Mouse (Mus musculus) liver, adult (tissue): Measurements from ENCODE around the gene Ints7.

ENCODE experiments used
- GATA4 ChIP-seq: IDR thresholded peaks from 2 replicates; pipeline ENCODE4 v1.6.1; 2014; ENCODE audit warnings: mild to moderate bottlenecking, low read length; ENCODE audit not compliant: insufficient replicate concordance

Gene Ints7

DNA sequence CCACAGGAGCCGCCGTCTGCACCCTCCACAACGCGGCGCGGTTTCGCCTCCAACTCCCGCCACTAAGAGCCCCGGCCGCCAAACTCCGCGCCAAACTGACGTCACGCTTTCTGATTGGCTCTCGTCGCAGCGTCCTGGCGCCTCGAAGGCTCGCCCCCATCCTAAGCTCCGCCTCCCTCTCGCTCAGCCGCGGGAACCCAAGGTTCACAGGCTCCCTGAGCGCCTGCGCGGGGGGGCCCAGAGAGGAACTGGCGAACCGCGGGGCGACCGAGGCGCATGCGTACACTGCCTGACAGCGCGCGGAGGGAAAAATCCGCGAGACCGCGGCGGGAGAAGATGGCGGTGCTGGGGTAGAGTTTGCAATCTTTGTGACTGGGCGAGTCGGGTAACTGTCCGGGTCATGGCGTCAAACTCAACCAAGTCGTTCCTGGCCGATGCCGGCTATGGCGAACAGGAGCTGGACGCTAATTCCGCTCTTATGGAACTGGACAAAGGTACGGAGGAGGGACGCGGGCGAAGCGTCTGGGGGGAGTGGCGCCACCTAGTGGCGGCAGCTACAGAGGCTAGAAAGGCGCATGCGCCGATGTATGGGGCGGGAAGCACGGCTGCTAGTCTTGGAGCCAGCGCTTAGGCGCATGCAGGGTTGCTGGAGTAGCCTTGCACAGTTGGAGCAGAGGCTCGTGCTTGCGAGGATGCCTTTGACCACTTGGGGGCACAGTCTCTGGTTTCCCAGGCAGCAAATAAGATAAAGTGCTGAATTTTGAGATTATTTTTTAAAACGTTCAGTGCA lies at the start of gene Ints7, which contains the start of gene Dtl:
Gene Ints7 (plus strand): TSS at position 179 of the 790 bp plus-strand sequence.
Gene Dtl (minus strand): TSS at position 87 of the 790 bp plus-strand sequence.
- peak; percentile 43; the same call in 1 of the 2 replicates for TF ChIP-seq GATA4

- no peak for TF ChIP-seq GATA4
Observed at GRCm38 (mm10) chr1:191527089-191527488, 48.3 kb upstream of the Ints7 start.

DNA sequence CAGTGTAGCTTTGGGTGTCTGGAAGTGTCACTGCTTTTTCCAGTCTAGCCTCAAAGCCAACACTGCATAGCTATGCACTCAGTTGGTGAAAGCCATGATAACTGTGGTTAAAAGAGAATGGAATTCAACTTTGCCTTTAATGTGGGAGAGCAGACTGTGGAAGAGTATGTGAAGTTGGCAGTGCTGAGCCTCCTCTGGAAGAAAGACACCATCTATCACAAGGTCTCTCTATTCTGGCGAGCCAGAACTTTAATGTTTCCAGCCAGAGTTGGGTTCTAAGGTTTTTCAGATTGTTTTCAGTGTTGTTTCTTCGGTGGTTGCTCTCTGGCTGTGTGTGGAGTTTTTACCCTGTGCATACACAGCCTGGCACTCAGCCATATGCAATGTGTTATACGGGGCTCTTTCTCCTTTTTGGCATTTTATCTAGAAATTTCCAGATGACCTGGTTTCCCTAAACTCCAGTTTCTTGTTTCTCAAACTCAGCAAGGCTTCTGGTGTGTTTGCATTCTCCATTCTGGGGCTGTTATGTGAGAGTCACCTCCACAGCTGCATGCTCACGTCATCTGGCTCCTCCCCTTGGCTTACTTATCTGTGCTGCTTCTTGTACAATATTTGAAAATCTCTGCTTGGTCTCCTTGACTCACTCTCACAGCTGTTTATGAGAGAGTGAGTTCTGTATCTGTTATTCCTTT lies 47.4 kb upstream of the Ints7 start:
- no peak for TF ChIP-seq GATA4

DNA sequence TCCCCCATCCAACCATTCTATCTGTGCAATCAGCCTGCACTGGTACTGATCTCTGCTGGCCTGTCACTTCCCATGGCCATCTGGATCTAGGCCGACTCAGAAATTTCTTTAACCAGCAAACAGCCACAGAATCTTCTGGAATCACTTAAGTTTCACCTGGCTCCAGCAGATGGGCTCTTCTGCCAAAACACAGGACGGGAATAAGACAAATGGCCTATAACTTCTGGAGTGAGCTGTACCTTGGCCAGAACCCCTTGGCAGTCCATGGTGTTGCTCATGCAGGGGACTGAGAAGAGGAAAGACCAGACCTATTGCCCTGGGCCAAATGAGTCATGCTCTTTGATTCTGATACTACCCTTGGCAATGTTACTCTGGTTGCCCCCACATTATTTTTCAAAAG lies 46.0 kb upstream of the Ints7 start:
- no peak for TF ChIP-seq GATA4

DNA sequence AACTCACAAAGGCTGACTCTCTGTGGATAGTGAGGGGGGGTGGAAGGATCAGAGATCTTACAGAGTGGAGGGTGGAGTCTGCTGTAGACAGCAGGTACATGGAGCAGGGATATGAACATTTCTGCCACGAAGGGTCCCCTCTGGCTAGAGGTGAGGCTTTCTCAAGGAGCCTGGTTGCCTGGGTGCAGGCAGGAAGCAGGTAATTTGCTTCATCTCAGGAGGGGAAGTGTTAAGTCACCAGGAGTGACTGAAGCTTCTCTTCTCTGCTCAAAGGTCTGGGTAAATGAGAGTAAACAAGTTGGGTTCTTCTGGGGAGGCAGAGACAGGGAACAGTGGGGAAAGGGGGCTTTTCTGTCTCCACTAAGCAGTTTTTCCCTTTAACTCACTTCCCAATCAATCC lies 44.4 kb upstream of the Ints7 start:
- TF ChIP-seq GATA4: no peak

- no peak for TF ChIP-seq GATA4
Observed at GRCm38 (mm10) chr1:191534896-191535295, 40.5 kb upstream of the Ints7 start.

DNA sequence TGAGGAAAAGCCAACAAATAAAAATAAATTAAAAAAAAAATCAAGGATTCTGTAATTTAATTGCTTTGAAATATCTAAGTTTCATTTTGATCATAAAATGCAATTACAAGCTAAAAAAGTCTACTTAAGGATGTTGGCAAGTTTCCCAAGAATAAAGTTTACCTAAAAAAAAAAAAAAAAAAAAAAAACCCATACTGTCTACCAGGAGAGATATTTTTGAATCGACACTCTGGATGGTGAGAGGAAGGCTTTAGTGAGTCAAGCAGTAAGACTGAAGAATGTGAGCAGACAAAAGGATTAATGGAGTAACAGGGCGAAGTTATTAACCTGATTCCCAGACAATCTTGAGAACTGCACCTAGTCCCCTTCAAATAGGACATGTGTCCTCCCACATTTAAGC lies 35.1 kb upstream of the Ints7 start:
- TF ChIP-seq GATA4: no peak

DNA sequence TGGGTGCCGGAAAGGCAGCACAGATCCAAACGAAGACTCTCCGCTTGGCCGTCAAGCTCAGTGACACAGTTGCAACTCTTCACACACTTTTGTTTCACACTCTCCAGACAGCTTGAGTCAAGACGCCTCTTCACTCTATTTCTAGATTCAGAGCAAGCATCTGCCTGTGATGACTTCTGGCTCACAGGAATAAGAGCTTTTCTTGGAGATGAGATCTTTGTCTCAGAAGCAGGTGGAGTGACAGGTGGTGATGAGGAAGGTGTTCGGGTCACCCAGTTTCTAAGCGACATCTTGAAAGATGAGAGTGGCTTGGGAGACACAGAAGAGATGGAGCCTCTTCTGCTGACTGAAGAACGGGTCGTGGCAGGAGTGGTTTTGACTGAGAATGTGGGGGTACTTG lies 34.4 kb upstream of the Ints7 start:
- TF ChIP-seq GATA4: no peak

GRCm38 (mm10) chr1:191541619-191542018 lies 33.8 kb upstream of the Ints7 start:
- TF ChIP-seq GATA4: no peak

DNA sequence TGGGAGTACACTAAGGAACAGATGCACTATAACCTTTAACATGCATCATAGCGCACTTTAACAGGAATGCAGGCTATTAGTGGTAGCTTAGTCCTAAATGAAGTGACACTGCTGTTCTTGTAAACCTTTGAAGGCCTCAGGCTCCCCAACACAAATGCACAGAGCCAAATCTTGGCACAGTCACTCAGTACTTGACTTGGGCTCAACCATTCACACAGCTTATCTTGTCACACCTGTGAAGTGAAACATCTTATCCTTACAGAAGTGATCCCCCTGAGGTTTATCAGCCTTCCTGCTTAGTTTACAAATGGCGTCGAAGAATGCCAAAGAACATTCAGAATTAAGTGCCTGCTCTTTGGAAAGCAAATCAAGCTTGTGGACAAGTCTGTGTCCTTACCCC lies 31.7 kb upstream of the Ints7 start:
- no peak for TF ChIP-seq GATA4

DNA sequence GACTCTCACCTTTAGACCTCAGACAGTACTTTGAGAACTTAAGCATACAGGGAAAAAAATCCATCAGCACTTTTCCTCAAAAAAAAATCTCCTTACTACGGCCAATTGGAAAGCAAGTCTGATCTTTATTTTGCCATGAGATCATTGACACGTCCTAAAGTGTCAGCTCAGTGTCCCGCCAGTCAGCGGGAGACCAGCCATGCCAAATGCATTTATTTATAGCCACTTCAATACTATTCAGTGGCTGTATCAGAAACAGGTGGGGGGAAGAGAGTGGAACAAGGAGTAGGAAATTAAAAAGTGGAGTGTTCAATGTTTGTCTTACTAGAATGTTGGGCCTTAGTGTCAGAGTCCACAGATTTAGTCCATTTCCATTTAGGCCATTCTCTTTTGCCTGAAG lies 24.6 kb upstream of the Ints7 start:
- no peak for TF ChIP-seq GATA4

DNA sequence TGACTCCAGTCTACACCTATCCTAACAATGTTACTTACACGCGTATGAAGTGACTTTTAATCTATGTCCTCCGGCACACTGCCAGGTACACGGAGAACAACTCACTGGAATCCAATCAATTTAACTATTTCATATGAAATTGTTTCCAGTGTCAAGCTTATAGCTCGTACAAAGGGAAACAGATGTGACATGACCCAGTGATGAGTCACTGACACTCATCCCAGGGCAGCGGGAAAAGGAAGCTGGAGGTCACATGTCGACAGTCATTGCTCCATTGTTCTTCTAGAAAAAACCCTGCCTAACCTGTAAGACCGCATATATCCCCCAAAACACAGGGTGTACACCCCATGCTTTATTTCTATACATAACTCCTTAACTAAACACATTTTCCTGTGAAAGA lies 18.3 kb upstream of the Ints7 start:
- TF ChIP-seq GATA4: no peak

GRCm38 (mm10) chr1:191559779-191560178 lies 15.7 kb upstream of the Ints7 start:
- no peak for TF ChIP-seq GATA4

GRCm38 (mm10) chr1:191562823-191563365 lies 12.5 kb upstream of the Ints7 start:
- TF ChIP-seq GATA4: no peak

- TF ChIP-seq GATA4: no peak
Observed at GRCm38 (mm10) chr1:191567859-191568258, 7.6 kb upstream of the Ints7 start.

DNA sequence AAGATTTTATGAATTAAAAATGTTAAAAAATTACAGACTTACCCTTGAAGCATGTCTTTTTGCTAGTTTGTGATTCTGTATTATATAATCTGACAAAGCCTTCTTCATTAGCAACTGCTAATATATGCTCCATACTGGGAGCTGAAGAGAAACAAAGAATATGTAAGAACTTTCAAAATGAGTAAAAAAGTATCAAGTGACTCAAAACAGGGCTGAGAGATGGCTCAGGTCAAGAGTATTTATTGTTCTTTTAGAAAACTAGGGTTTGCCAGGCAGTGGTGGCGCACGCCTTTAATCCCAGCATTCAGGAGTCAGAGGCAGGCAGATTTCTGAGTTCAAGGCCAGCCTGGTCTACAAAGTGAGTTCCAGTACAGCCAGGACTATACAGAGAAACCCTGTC lies 5.8 kb upstream of the Ints7 start:
- TF ChIP-seq GATA4: no peak

DNA sequence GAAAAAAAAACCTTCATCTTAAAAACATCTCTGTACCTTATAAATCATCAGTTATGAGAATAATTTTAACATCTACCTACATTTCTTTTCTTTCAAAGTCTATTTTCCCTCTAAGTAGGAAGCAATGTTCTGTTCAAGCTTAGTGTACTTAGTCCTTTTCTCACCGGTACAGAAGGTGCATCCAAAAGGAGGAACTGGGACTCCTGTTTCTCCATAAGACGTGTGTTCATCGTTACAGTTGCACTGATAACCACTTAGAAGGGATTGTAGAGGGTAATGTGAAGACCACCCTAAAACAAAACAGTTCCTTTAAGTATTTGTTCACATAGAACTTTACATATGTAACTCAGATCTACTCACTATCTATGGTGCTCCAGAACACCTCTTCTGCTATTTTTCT lies 5.0 kb upstream of the Ints7 start:
- no peak for TF ChIP-seq GATA4
